Mouse (Mus musculus): ENCODE measurements around the gene Ppm1h. TPM values are rescaled to one million over a fixed set of nuclear protein-coding genes. Genes with fewer than 3 reads are reported as not detected.

Gene Ppm1h
- polyA plus RNA-seq, 1 experiment from 2014 or later: 10.4 TPM

GRCm38 (mm10) chr10:122900466-122900865 is 221.9 kb downstream of the Ppm1h start:
- Histone ChIP-seq H3K4me2 (replicated peaks; ENCODE audit: low read depth, low read length) (no peak overlapping the region), H3K4me1 (ENCODE audit: insufficient read depth, low read depth, low read length) (peaks cover 10% of the 10 kb centered on the region; the same call in 1 of the 2 replicates), H3K4me3 (ENCODE audit: low read depth, low read length) (no peak overlapping the region), H3K9ac (replicated peaks; ENCODE audit: low read depth) (no peak overlapping the region), H3K27ac (ENCODE audit: low read length) (peak overlapping the region; percentile 64), H3K36me3 (ENCODE audit: insufficient read depth, low read length) (no peaks in the 10 kb centered on the region), H3K9me3 (ENCODE audit: low read length) (no peaks in the 10 kb centered on the region), H3K27me3 (replicated peaks; ENCODE audit: insufficient read depth, low read length) (no peaks in the 10 kb centered on the region)
- TF ChIP-seq CTCF (IDR thresholded peaks at IDR 0.05) (no peak), EP300 (IDR thresholded peaks at IDR 0.05) (peak; percentile 55; the same call in 1 of the 2 replicates)
- WGBS: 44% methylated on average over 1 of the region's 1 CpGs
- DNase-seq (ENCODE audit: low spot score): peak; percentile 48
- ATAC-seq: peak; percentile 54

- WGBS: 94% methylated on average over 5 of the region's 5 CpGs
- Histone ChIP-seq H3K27me3 (replicated peaks; ENCODE audit: insufficient read depth, low read length) (no peaks in the 10 kb centered on the region), H3K9ac (replicated peaks; ENCODE audit: low read depth) (no peak overlapping the region), H3K4me1 (ENCODE audit: insufficient read depth, low read depth, low read length) (peaks cover 10% of the 10 kb centered on the region; the same call in 1 of the 2 replicates), H3K9me3 (ENCODE audit: low read length) (no peaks in the 10 kb centered on the region), H3K4me2 (replicated peaks; ENCODE audit: low read depth, low read length) (no peak overlapping the region), H3K4me3 (ENCODE audit: low read depth, low read length) (no peak overlapping the region), H3K36me3 (ENCODE audit: insufficient read depth, low read length) (no peaks in the 10 kb centered on the region), H3K27ac (ENCODE audit: low read length) (no peak overlapping the region)
- TF ChIP-seq CTCF (IDR thresholded peaks at IDR 0.05): no peak
- no peak for TF ChIP-seq EP300 (IDR thresholded peaks at IDR 0.05)
- ATAC-seq: no peak
- no peak for DNase-seq (ENCODE audit: low spot score)
Measured at GRCm38 (mm10) chr10:122901379-122901778, 222.8 kb downstream of the Ppm1h start.

DNA sequence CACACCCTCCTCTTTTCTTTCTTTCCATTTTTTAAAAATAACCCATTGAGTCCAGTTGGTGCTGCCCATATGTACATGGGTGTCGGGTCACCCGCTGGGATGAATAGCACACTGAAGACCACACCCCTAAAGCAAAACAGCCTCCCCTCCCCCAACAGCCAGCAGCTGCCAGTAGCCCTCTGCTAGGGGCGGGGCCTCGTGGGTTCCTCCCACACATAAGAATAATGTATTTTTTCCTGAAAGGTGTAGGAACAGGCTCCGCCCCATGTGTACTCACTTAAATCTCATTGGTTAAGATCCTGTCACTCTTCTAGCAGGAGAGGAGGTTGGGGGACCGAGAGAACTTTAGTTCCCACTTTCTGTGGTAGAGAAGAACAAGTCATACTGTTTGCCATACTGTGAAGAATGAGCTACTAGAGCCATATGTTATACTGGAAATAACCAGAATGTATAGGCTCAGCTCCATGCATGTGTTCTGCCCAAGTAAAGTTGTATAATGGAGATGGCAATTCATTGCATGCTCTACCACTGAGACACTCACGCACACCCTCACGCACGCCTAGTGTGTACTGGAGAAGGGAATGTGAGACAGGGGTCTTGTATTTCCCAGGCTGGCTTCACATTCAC is 231.0 kb downstream of the Ppm1h start:
- Histone ChIP-seq H3K4me3 (ENCODE audit: low read depth, low read length) (no peak overlapping the region), H3K27ac (ENCODE audit: low read length) (no peak overlapping the region), H3K4me1 (ENCODE audit: insufficient read depth, low read depth, low read length) (no peaks in the 10 kb centered on the region), H3K27me3 (replicated peaks; ENCODE audit: insufficient read depth, low read length) (no peaks in the 10 kb centered on the region), H3K9ac (replicated peaks; ENCODE audit: low read depth) (no peak overlapping the region), H3K36me3 (ENCODE audit: insufficient read depth, low read length) (no peaks in the 10 kb centered on the region), H3K4me2 (replicated peaks; ENCODE audit: low read depth, low read length) (no peak overlapping the region), H3K9me3 (ENCODE audit: low read length) (no peaks in the 10 kb centered on the region)
- ATAC-seq (no peak), DNase-seq (ENCODE audit: low spot score) (no peak)
- no peak for TF ChIP-seq EP300 (IDR thresholded peaks at IDR 0.05)
- no peak for TF ChIP-seq CTCF (IDR thresholded peaks at IDR 0.05)
- WGBS: 92% methylated on average over 9 of the region's 9 CpGs

- TF ChIP-seq CTCF (IDR thresholded peaks at IDR 0.05) (no peak), EP300 (IDR thresholded peaks at IDR 0.05) (no peak)
- Histone ChIP-seq H3K9me3 (ENCODE audit: low read length) (no peaks in the 10 kb centered on the region), H3K27me3 (replicated peaks; ENCODE audit: insufficient read depth, low read length) (no peaks in the 10 kb centered on the region), H3K4me3 (ENCODE audit: low read depth, low read length) (no peak overlapping the region), H3K9ac (replicated peaks; ENCODE audit: low read depth) (no peak overlapping the region), H3K36me3 (ENCODE audit: insufficient read depth, low read length) (no peaks in the 10 kb centered on the region), H3K4me1 (ENCODE audit: insufficient read depth, low read depth, low read length) (no peaks in the 10 kb centered on the region), H3K27ac (ENCODE audit: low read length) (no peak overlapping the region), H3K4me2 (replicated peaks; ENCODE audit: low read depth, low read length) (no peak overlapping the region)
- DNase-seq (ENCODE audit: low spot score) (no peak), ATAC-seq (no peak)
- WGBS: 71% methylated on average over 8 of the region's 8 CpGs
Measured at GRCm38 (mm10) chr10:122910798-122911225, 232.2 kb downstream of the Ppm1h start.

DNA sequence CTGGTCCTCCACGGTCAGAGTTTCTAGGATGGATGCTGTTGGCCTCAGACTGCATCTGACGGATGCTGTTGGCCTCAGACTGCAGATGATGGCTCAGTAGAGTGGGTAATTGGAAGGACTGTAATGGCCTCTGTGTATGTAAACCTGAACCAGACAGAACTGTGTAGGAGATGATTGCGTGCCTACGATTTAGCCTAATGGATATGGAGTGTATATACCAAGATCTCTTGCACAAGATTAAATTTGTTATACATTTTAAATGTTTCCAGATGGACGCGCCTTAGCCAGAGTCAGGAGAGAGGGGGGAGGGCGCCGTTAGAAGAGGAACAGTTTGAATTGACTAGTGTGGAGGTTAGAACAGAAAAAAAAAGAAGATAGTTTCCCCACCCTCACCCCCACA is 233.1 kb downstream of the Ppm1h start:
- Histone ChIP-seq H3K27me3 (replicated peaks; ENCODE audit: insufficient read depth, low read length) (no peaks in the 10 kb centered on the region), H3K4me2 (replicated peaks; ENCODE audit: low read depth, low read length) (peak overlapping the region; percentile 19; the same call in 1 of the 2 replicates), H3K9ac (replicated peaks; ENCODE audit: low read depth) (no peak overlapping the region), H3K4me1 (ENCODE audit: insufficient read depth, low read depth, low read length) (no peaks in the 10 kb centered on the region), H3K36me3 (ENCODE audit: insufficient read depth, low read length) (no peaks in the 10 kb centered on the region), H3K4me3 (ENCODE audit: low read depth, low read length) (no peak overlapping the region), H3K9me3 (ENCODE audit: low read length) (no peaks in the 10 kb centered on the region), H3K27ac (ENCODE audit: low read length) (peak overlapping the region; percentile 57; the same call in 1 of the 2 replicates)
- TF ChIP-seq CTCF (IDR thresholded peaks at IDR 0.05) (no peak), EP300 (IDR thresholded peaks at IDR 0.05) (no peak)
- DNase-seq (ENCODE audit: low spot score) (peak; percentile 52), ATAC-seq (no peak)
- WGBS: 46% methylated on average over 8 of the region's 8 CpGs

- WGBS: 40% methylated on average over 7 of the region's 12 CpGs
- TF ChIP-seq EP300 (IDR thresholded peaks at IDR 0.05) (no peak), CTCF (IDR thresholded peaks at IDR 0.05) (no peak)
- Histone ChIP-seq H3K4me1 (ENCODE audit: insufficient read depth, low read depth, low read length) (no peaks in the 10 kb centered on the region), H3K36me3 (ENCODE audit: insufficient read depth, low read length) (no peaks in the 10 kb centered on the region), H3K9ac (replicated peaks; ENCODE audit: low read depth) (no peak overlapping the region), H3K4me3 (ENCODE audit: low read depth, low read length) (peak overlapping the region; percentile 10; the same call in 1 of the 2 replicates), H3K27ac (ENCODE audit: low read length) (peak overlapping the region; percentile 82), H3K9me3 (ENCODE audit: low read length) (no peaks in the 10 kb centered on the region), H3K27me3 (replicated peaks; ENCODE audit: insufficient read depth, low read length) (no peaks in the 10 kb centered on the region), H3K4me2 (replicated peaks; ENCODE audit: low read depth, low read length) (peak overlapping the region; percentile 42; the same call in 1 of the 2 replicates)
- ATAC-seq (peak; percentile 23), DNase-seq (ENCODE audit: low spot score) (peak; percentile 70)
Measured at GRCm38 (mm10) chr10:122912086-122912690, 233.6 kb downstream of the Ppm1h start.

Data from lung, postnatal 0 days (tissue).